Mouse (Mus musculus) heart, embryonic 13.5 days (tissue): ENCODE measurements around the gene AU041133. TPM values are rescaled to one million over a fixed set of nuclear protein-coding genes. Genes with fewer than 3 reads are reported as not detected.
A peak's percentile ranks its signal among the peaks of the same experiment; 100 is the strongest.
"Not testable (repeated sequence)": the region's sequence is repeated elsewhere in the genome, so short reads cannot be mapped to it uniquely, and the experiment has no call there.

ENCODE experiments used
- ATAC-seq: fragments of 200-750 bp; cut with Nextera tagmentation; 2 replicates; pipeline ENCODE4 v1.8.0; 2017; ENCODE audit warnings: moderate TSS enrichment; ENCODE audit not compliant: insufficient number of reproducible peaks, low FRiP score, low TSS enrichment; ENCODE audit errors: extremely low read depth
- H3K27ac ChIP-seq: fragments of 300-500 bp; sonication (generic); replicated peaks from 2 replicates; pipeline ENCODE4 v1.5.1; 2015; ENCODE audit warnings: moderate library complexity, mild to moderate bottlenecking, inconsistent platforms
- H3K27me3 ChIP-seq: fragments of 300-500 bp; sonication (generic); replicated peaks from 2 replicates; pipeline ENCODE4 v1.6.1; 2015; ENCODE audit warnings: mild to moderate bottlenecking, inconsistent platforms
- H3K36me3 ChIP-seq: fragments of 300-500 bp; sonication (generic); 2 replicates; pipeline ENCODE4 v1.6.1; 2015; ENCODE audit warnings: mild to moderate bottlenecking, inconsistent platforms
- H3K4me1 ChIP-seq: fragments of 300-500 bp; sonication (generic); 2 replicates; pipeline ENCODE4 v1.6.1; 2015; ENCODE audit warnings: inconsistent platforms
- H3K4me2 ChIP-seq: fragments of 300-500 bp; sonication (generic); 2 replicates; pipeline ENCODE4 v1.6.1; 2015; ENCODE audit warnings: inconsistent platforms, mild to moderate bottlenecking, moderate library complexity
- H3K4me3 ChIP-seq: fragments of 300-500 bp; sonication (generic); 2 replicates; pipeline ENCODE4 v1.5.1; 2015; ENCODE audit warnings: moderate library complexity, mild to moderate bottlenecking, inconsistent platforms
- H3K9ac ChIP-seq: fragments of 300-500 bp; sonication (generic); 2 replicates; pipeline ENCODE4 v1.6.1; 2015; ENCODE audit warnings: inconsistent platforms, mild to moderate bottlenecking, moderate library complexity
- H3K9me3 ChIP-seq: fragments of 300-500 bp; sonication (generic); 2 replicates; pipeline ENCODE4 v1.6.1; 2016; ENCODE audit warnings: inconsistent platforms
- WGBS: fragments of 180-500 bp; shearing (Covaris S2); methylation state at CpG from one replicate; pipeline ENCODE4 v1.1.7; 2015; ENCODE audit warnings: mixed read lengths; 5-methylcytosine and 5-hydroxymethylcytosine counted together
- polyA plus RNA-seq: library from polyadenylated mRNA; unstranded; fragments of >200 nt; fragmentation: Nextera tagmentation; extraction: Ambion mirVana; gene quantifications from 2 replicates; pipeline ENCODE4 v1.2.1, GENCODE M21; 2015

The AU041133 gene
- polyA plus RNA-seq: 3.4 and 4.4 TPM in 2 replicates

GRCm38 (mm10) chr10:82127850-82128401, at the start of gene AU041133:
Gene AU041133, plus strand, starts transcription at chr10:82128013.
- H3K36me3 ChIP-seq: peaks cover 24% of the 10 kb centered on the region
- peak; percentile 83 for ATAC-seq
- peak within 1 kb of the TSS; percentile 87 for H3K27ac ChIP-seq
- peak within 1 kb of the TSS; percentile 72 for H3K4me2 ChIP-seq
- no peaks in the 10 kb centered on the region for H3K27me3 ChIP-seq
- H3K4me1 ChIP-seq: peaks cover 6% of the 10 kb centered on the region
- 2% methylated on average over 41 of the region's 41 CpGs for WGBS
- H3K4me3 ChIP-seq: peak within 1 kb of the TSS; percentile 83
- H3K9ac ChIP-seq: peak within 1 kb of the TSS; percentile 89
- H3K9me3 ChIP-seq: peaks cover 53% of the 10 kb centered on the region

- Histone ChIP-seq H3K27ac (peak within 1 kb of the TSS; percentile 85), H3K9ac (peak within 1 kb of the TSS; percentile 77), H3K4me3 (peak within 1 kb of the TSS; percentile 60), H3K4me2 (peak within 1 kb of the TSS; percentile 68), H3K9me3 (peaks cover 13% of the 10 kb centered on the region; the same call in 1 of the 2 replicates)
- not testable (repeated sequence) for H3K36me3 ChIP-seq, H3K27me3 ChIP-seq, H3K4me1 ChIP-seq
- 17% methylated on average over 42 of the region's 42 CpGs for WGBS
- ATAC-seq: peak; percentile 83
Measured at GRCm38 (mm10) chr10:82082728-82083621, 44.8 kb upstream of the AU041133 start, which contains the start of gene BC024063. Gene BC024063, plus strand, starts transcription at chr10:82083353.

- ATAC-seq, H3K27me3 ChIP-seq, H3K36me3 ChIP-seq, H3K4me1 ChIP-seq: not testable (repeated sequence)
- Histone ChIP-seq H3K9ac (peak overlapping the region; percentile 77), H3K4me2 (peak overlapping the region; percentile 68), H3K9me3 (peaks cover 14% of the 10 kb centered on the region; the same call in 1 of the 2 replicates), H3K4me3 (peak overlapping the region; percentile 60), H3K27ac (peak overlapping the region; percentile 85; the same call in 1 of the 2 replicates)
- WGBS: 12% methylated on average over 14 of the region's 14 CpGs
Measured at GRCm38 (mm10) chr10:82083622-82083971, 44.2 kb upstream of the AU041133 start.

DNA sequence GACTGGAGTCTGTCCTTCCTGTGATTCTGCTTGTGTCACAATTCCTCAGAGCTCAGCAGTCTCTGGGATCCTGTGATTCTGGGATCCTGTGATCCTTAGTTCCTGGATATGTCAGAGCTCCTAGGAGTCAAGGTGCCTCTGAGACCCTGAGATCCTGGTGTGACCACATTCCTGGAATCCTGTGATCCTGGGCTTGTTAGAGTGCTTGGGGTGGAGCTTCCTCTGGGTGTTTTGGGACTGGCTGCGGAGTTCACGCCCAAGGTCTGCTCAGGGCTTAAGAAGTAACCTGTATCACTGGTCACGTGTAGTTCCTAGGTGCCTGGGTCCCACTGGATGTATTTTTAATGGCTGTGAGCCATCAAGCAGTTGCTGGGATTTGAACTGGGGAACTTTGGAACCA, 10.6 kb upstream of the AU041133 start:
- H3K27ac ChIP-seq: no peak overlapping the region
- 64% methylated on average over 3 of the region's 3 CpGs for WGBS
- H3K4me2 ChIP-seq: no peak overlapping the region
- ATAC-seq: no peak
- no peaks in the 10 kb centered on the region for H3K27me3 ChIP-seq
- no peak overlapping the region for H3K4me3 ChIP-seq
- H3K36me3 ChIP-seq: peaks cover 4% of the 10 kb centered on the region; the same call in 1 of the 2 replicates
- peaks cover 79% of the 10 kb centered on the region for H3K9me3 ChIP-seq
- H3K9ac ChIP-seq: no peak overlapping the region
- no peaks in the 10 kb centered on the region for H3K4me1 ChIP-seq

DNA sequence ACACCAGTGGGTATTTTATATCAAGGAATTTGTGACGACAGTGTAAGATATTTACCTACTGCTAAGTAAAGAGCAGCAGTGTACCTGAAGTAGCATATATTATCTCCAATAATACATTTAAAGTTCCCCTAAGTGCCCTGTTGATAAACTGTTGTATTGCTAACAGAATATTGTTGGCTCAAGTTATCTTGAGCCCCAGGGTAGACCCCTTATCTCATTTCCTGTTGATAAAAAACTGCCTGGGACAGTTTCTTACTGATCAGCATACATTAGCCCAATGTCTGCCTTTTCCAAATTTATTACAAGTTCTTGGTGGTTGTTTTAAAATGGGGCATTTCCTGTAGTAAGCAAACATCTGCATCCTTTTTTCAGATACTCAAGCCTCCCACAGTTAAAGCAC, 17.5 kb downstream of the AU041133 start:
- H3K9ac ChIP-seq: no peak overlapping the region
- H3K36me3 ChIP-seq: peaks cover 78% of the 10 kb centered on the region
- 91% methylated on average over 1 of the region's 1 CpGs for WGBS

GRCm38 (mm10) chr10:82147571-82147970, 19.8 kb downstream of the AU041133 start:
- no peaks in the 10 kb centered on the region for H3K4me1 ChIP-seq
- H3K27me3 ChIP-seq: no peaks in the 10 kb centered on the region
- no peak overlapping the region for H3K27ac ChIP-seq
- 74% methylated on average over 4 of the region's 4 CpGs for WGBS
- H3K36me3 ChIP-seq: peaks cover 84% of the 10 kb centered on the region
- H3K4me3 ChIP-seq: no peak overlapping the region
- H3K4me2 ChIP-seq: no peak overlapping the region
- H3K9me3 ChIP-seq: peaks cover 73% of the 10 kb centered on the region
- no peak for ATAC-seq
- H3K9ac ChIP-seq: no peak overlapping the region

More for the DNA sequence above, 17.5 kb downstream of the AU041133 start:
- H3K4me3 ChIP-seq: no peak overlapping the region
- ATAC-seq: no peak
- H3K4me2 ChIP-seq: no peak overlapping the region
- peaks cover 58% of the 10 kb centered on the region for H3K9me3 ChIP-seq
- H3K4me1 ChIP-seq: no peaks in the 10 kb centered on the region
- no peak overlapping the region for H3K27ac ChIP-seq
- H3K27me3 ChIP-seq: no peaks in the 10 kb centered on the region

- Histone ChIP-seq H3K36me3 (no peaks in the 10 kb centered on the region), H3K27me3 (no peaks in the 10 kb centered on the region), H3K9ac (no peak overlapping the region), H3K4me3 (no peak overlapping the region), H3K9me3 (peaks cover 19% of the 10 kb centered on the region; the same call in 1 of the 2 replicates), H3K4me1 (no peaks in the 10 kb centered on the region), H3K4me2 (no peak overlapping the region), H3K27ac (no peak overlapping the region)
- 65% methylated on average over 3 of the region's 3 CpGs for WGBS
- no peak for ATAC-seq
Measured at GRCm38 (mm10) chr10:82167777-82168176, 40.0 kb downstream of the AU041133 start.

- Histone ChIP-seq H3K27me3 (no peaks in the 10 kb centered on the region), H3K4me1 (no peaks in the 10 kb centered on the region), H3K4me2 (no peak overlapping the region), H3K9ac (no peak overlapping the region), H3K4me3 (no peak overlapping the region), H3K36me3 (no peaks in the 10 kb centered on the region), H3K9me3 (peaks cover 11% of the 10 kb centered on the region), H3K27ac (no peak overlapping the region)
- 53% methylated on average over 2 of the region's 2 CpGs for WGBS
- ATAC-seq: no peak
Measured at GRCm38 (mm10) chr10:82169776-82170175, 42.0 kb downstream of the AU041133 start.

GRCm38 (mm10) chr10:82170808-82171207, 43.0 kb downstream of the AU041133 start:
- Histone ChIP-seq H3K4me1 (no peaks in the 10 kb centered on the region), H3K9me3 (peaks cover 13% of the 10 kb centered on the region), H3K9ac (no peak overlapping the region), H3K27me3 (no peaks in the 10 kb centered on the region), H3K4me3 (no peak overlapping the region), H3K36me3 (no peaks in the 10 kb centered on the region), H3K27ac (no peak overlapping the region), H3K4me2 (no peak overlapping the region)
- 44% methylated on average over 2 of the region's 2 CpGs for WGBS
- ATAC-seq: no peak

DNA sequence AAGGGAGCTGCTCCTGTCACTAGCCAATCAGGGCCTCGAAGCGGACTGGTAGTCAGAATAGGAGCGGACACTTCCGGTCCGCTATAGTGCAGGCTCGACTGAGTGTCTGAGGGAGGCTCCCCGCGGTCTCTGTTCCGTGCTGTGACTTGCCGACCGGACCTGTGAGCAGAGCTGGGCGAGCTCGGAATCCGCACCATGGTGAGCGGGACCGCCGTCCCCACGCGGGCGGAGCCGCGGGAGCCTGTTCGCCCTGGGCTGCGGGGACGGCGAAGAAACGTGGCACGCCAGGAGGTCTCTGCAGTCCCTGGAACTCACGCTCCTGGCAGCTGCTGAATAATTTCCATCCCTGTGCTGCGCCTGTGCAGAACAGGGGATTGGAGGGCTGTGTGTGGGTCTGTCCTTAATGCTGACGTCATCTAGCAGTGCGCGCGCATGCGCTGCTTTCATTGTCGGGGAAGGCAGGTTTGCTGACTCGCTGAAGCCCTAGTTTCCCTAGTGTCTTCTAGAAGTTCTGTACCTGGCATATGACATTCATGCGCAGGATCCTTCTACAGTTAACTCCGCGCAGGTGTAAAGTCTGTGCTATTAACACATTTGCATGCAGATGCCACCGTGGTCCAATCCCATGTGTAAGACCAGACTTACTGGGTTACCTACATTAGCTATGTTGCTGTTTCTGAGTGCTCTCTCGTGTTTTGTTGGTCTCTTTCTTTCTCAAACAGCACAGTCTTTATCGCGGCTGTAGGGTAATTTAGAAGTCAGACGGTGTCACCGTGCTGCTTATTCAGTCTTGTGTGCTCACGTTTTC, 50.6 kb downstream of the AU041133 start:
- ATAC-seq: peak; percentile 88
- 5% methylated on average over 47 of the region's 47 CpGs for WGBS
- peak overlapping the region; percentile 91 for H3K27ac ChIP-seq
- H3K4me1 ChIP-seq: peaks cover 4% of the 10 kb centered on the region
- peaks cover 20% of the 10 kb centered on the region for H3K9me3 ChIP-seq
- H3K27me3 ChIP-seq: no peaks in the 10 kb centered on the region
- H3K4me2 ChIP-seq: peak overlapping the region; percentile 75
- H3K9ac ChIP-seq: peak overlapping the region; percentile 86
- peak overlapping the region; percentile 62 for H3K4me3 ChIP-seq
- H3K36me3 ChIP-seq: no peaks in the 10 kb centered on the region
